ENCODE assay signal across 27 mouse cellular contexts in genomic region chr19:4049069-4049468, GRCm38 (mm10). TPM values are rescaled to one million over a fixed set of nuclear protein-coding genes. Genes with fewer than 3 reads are reported as not detected.
DNase-seq lines count a peak whose midpoint lies in the region; ATAC-seq and TF ChIP-seq lines count a peak whose summit lies in the region.
"Not testable (repeated sequence)": the region's sequence is repeated elsewhere in the genome, so short reads cannot be mapped to it uniquely, and the experiment has no call there.
"Had no signal": no experiment of that assay in that cellular context is flagged by ENCODE, and none has a peak within 500 bp of the region (broad histone marks: within the 10 kb centered on the region; RNA-seq: fewer than 3 reads in every experiment).

No protein-coding gene starts in this region.

- not testable (repeated sequence) for H3K9me3 ChIP-seq in ES-E14 (ENCODE audit: control insufficient read depth, insufficient read depth, low read depth, low read length); heart, postnatal 0 days (replicated peaks; ENCODE audit: control insufficient read depth, low read length); liver, postnatal 0 days (ENCODE audit: low read length)

- DNase-seq in A20 (ENCODE audit: low read depth, low spot score): peak; percentile 30
- DNase-seq in ES-E14 (ENCODE audit: low read depth, low spot score); heart, postnatal 0 days (ENCODE audit: low spot score); kidney, adult 2 months; left cerebral cortex, adult 2 months (ENCODE audit: extremely low spot score in 1 of 2, low spot score in 2 of 2); liver, postnatal 0 days: not testable (repeated sequence)
- DNase-seq in adrenal gland, postnatal 14 days: peak; percentile 1

- H3K9ac ChIP-seq in ES-E14 (ENCODE audit: insufficient read depth, low read depth, low read length, poor library complexity, severe bottlenecking); heart, postnatal 0 days (replicated peaks; ENCODE audit: low read depth, low read length); liver, postnatal 0 days (replicated peaks): not testable (repeated sequence)

- not testable (repeated sequence) for H3K27ac ChIP-seq in ES-E14 (ENCODE audit: insufficient read depth, low read depth, low read length, poor library complexity, severe bottlenecking); heart, postnatal 0 days (ENCODE audit: low read depth); kidney, adult 2 months (ENCODE audit: insufficient read depth, low read depth, low read length); left cerebral cortex, adult 2 months; liver, postnatal 0 days (ENCODE audit: low read depth); small intestine, adult 2 months (ENCODE audit: insufficient read depth, low read depth, low read length)

- not testable (repeated sequence) for H3K4me1 ChIP-seq in ES-E14 (ENCODE audit: control insufficient read depth in 2 of 2, insufficient read depth in 2 of 2, low read length in 2 of 2, poor library complexity in 1 of 2); heart, postnatal 0 days (ENCODE audit: control insufficient read depth, insufficient read depth); kidney, adult 2 months (ENCODE audit: control insufficient read depth, insufficient read depth, low read length); small intestine, adult 2 months (ENCODE audit: control insufficient read depth, insufficient read depth, insufficient read length, low read length)
- peaks cover 13% of the 10 kb centered on the region; the same call in 1 of the 2 replicates for H3K4me1 ChIP-seq in liver, postnatal 0 days (ENCODE audit: insufficient read depth)

- intact Hi-C loops in left cerebral cortex, adult 2 months (cut with DNase I): not testable (repeated sequence)

- in situ Hi-C loops in ES-E14 (cut with MboI; ENCODE audit: low sequenced_read_pairs in 2 of 2, unreplicated experiment in 2 of 2): not testable (repeated sequence)

- 0 out of 2 replicates have a peak, but pooled peaks have one; percentile 4 for TF ChIP-seq CTCF in heart, postnatal 0 days (IDR thresholded peaks at IDR 0.05; ENCODE audit: low read depth)
- TF ChIP-seq CTCF in kidney, adult 2 months (conservative IDR thresholded peaks at IDR 0.05; ENCODE audit: insufficient read depth, insufficient read length, low read depth, low read length): peak; percentile 34; the same call in 1 of the 2 replicates
- TF ChIP-seq CTCF in left cerebral cortex, adult 2 months (IDR thresholded peaks at IDR 0.05): peak; percentile 9
- peak; percentile 48 for TF ChIP-seq CTCF in liver, postnatal 0 days (IDR thresholded peaks at IDR 0.05; ENCODE audit: low read depth)
- TF ChIP-seq CTCF in small intestine, adult 2 months (IDR thresholded peaks at IDR 0.05; ENCODE audit: extremely low read depth, insufficient read length, insufficient replicate concordance, low read depth, low read length): peak; percentile 38; the same call in 1 of the 2 replicates

- not testable (repeated sequence) for TF ChIP-seq EP300 in heart, postnatal 0 days (IDR thresholded peaks at IDR 0.05; ENCODE audit: low read depth); liver, postnatal 0 days (IDR thresholded peaks at IDR 0.05; ENCODE audit: low read depth)

- TF ChIP-seq POLR2A in kidney, adult 2 months (IDR thresholded peaks at IDR 0.05; ENCODE audit: low read depth, low read length); small intestine, adult 2 months (IDR thresholded peaks at IDR 0.05; ENCODE audit: low read depth, low read length): not testable (repeated sequence)

- 83% methylated on average over 5 of the region's 5 CpGs for WGBS in heart, postnatal 0 days
- WGBS in kidney, adult 2 months: 77% methylated on average over 5 of the region's 5 CpGs
- 79% methylated on average over 5 of the region's 5 CpGs for WGBS in liver, postnatal 0 days (ENCODE audit: insufficient replicate concordance)
- WGBS in small intestine, adult 2 months: 86% methylated on average over 5 of the region's 5 CpGs

- H3K36me3 ChIP-seq in ES-E14 (ENCODE audit: control insufficient read depth, insufficient read depth, low read length, poor library complexity, severe bottlenecking); heart, postnatal 0 days (replicated peaks; ENCODE audit: control insufficient read depth, insufficient read depth, low read length); kidney, adult 2 months (ENCODE audit: control insufficient read depth, insufficient read depth, low read length); liver, postnatal 0 days (replicated peaks; ENCODE audit: insufficient read depth, low read length); small intestine, adult 2 months (ENCODE audit: control insufficient read depth, insufficient read depth, low read length): not testable (repeated sequence)

- ATAC-seq in heart, postnatal 0 days (ENCODE audit: insufficient read depth, low read depth); liver, postnatal 0 days: not testable (repeated sequence)

- not testable (repeated sequence) for H3K4me2 ChIP-seq in heart, postnatal 0 days (ENCODE audit: low read depth, low read length); liver, postnatal 0 days (ENCODE audit: low read depth, low read length)

- not testable (repeated sequence) for H3K4me3 ChIP-seq in ES-E14 (ENCODE audit: insufficient read depth in 1 of 2, low read depth in 1 of 2, low read length in 2 of 2, poor library complexity in 1 of 2, severe bottlenecking in 1 of 2); heart, postnatal 0 days (ENCODE audit: low read depth, low read length); kidney, adult 2 months (ENCODE audit: insufficient read depth, low read depth, low read length); left cerebral cortex, adult 2 months; liver, postnatal 0 days (ENCODE audit: low read depth, low read length); small intestine, adult 2 months (ENCODE audit: low read depth, low read length)

- not testable (repeated sequence) for H3K27me3 ChIP-seq in heart, postnatal 0 days (ENCODE audit: control insufficient read depth, insufficient read depth, low read length); kidney, adult 2 months (replicated peaks; ENCODE audit: control insufficient read depth, insufficient read depth, low read length); liver, postnatal 0 days (ENCODE audit: insufficient read depth, low read length); small intestine, adult 2 months (ENCODE audit: control insufficient read depth, insufficient read depth, low read length)

RNA-seq across cellular contexts. Expression of gene Gstp2, which starts 3.2 kb away (rescaled TPM):
- total RNA-seq in ES-E14 (2012; rRNA removed): 67.4 and 138 TPM in 2 replicates
- total RNA-seq in adrenal gland, postnatal 14 days (2021): 62.4 and 76.7 TPM in 2 replicates
- 4.5 and 9.7 TPM in 2 replicates for total RNA-seq in heart, postnatal 0 days (2014; rRNA removed; ENCODE audit: low replicate concordance)
- polyA plus RNA-seq in heart, postnatal 0 days (2015; fragmentation: Nextera tagmentation; extraction: Ambion mirVana): 17.0 and 22.7 TPM in 2 replicates
- 11.5 and 36.0 TPM in 2 replicates for polyA plus RNA-seq in kidney, adult 2 months (2012; rRNA removed)
- 10 to 100 TPM; 39.5 to 52.8 TPM for total RNA-seq in left cerebral cortex, adult 2 months (2021)
- polyA plus RNA-seq in liver, postnatal 0 days (2015; fragmentation: Nextera tagmentation; extraction: Ambion mirVana): 5.8 and 6.4 TPM in 2 replicates
- polyA plus RNA-seq in small intestine, adult 2 months (2012; rRNA removed): 231 and 289 TPM in 2 replicates
- total RNA-seq: G1E had no signal

RNA-seq across cellular contexts. Expression of gene Gstp3, which starts 10.3 kb away (rescaled TPM):
- total RNA-seq in ES-E14 (2012; rRNA removed): 3.4 and 3.9 TPM in 2 replicates
- total RNA-seq in adrenal gland, postnatal 14 days (2021): 4.5 and 58.0 TPM in 2 replicates
- total RNA-seq in heart, postnatal 0 days (2014; rRNA removed; ENCODE audit: low replicate concordance): not detected in 2 replicates
- polyA plus RNA-seq in heart, postnatal 0 days (2015; fragmentation: Nextera tagmentation; extraction: Ambion mirVana): not detected in 2 replicates
- 0.72 and 2.3 TPM in 2 replicates for polyA plus RNA-seq in kidney, adult 2 months (2012; rRNA removed)
- total RNA-seq in left cerebral cortex, adult 2 months (2021): not detected
- polyA plus RNA-seq in liver, postnatal 0 days (2015; fragmentation: Nextera tagmentation; extraction: Ambion mirVana): 64.5 and 67.3 TPM in 2 replicates
- 11.8 and 15.0 TPM in 2 replicates for polyA plus RNA-seq in small intestine, adult 2 months (2012; rRNA removed)
- total RNA-seq: gastrocnemius, adult 2 months; gastrocnemius, postnatal 14 days; heart, postnatal 14 days; heart, postnatal 4 days had no signal
- polyA plus RNA-seq: embryonic facial prominence, embryonic 11.5 days; forebrain, embryonic 10.5 days; forebrain, embryonic 13.5 days; forebrain, embryonic 16.5 days; frontal cortex, adult 2 months; hindbrain, embryonic 11.5 days; hindbrain, embryonic 14.5 days had no signal

RNA-seq across cellular contexts. Expression of gene Gstp1, which starts 11.3 kb away (rescaled TPM):
- 121 and 146 TPM in 2 replicates for total RNA-seq in ES-E14 (2012; rRNA removed)
- total RNA-seq in adrenal gland, postnatal 14 days (2021): 289 and 329 TPM in 2 replicates
- total RNA-seq in heart, postnatal 0 days (2014; rRNA removed; ENCODE audit: low replicate concordance): 266 and 311 TPM in 2 replicates
- 440 and 449 TPM in 2 replicates for polyA plus RNA-seq in heart, postnatal 0 days (2015; fragmentation: Nextera tagmentation; extraction: Ambion mirVana)
- polyA plus RNA-seq in kidney, adult 2 months (2012; rRNA removed): 686 and 745 TPM in 2 replicates
- total RNA-seq in left cerebral cortex, adult 2 months (2021): 100 to 1,000 TPM; 299 to 324 TPM
- polyA plus RNA-seq in liver, postnatal 0 days (2015; fragmentation: Nextera tagmentation; extraction: Ambion mirVana): 428 and 442 TPM in 2 replicates
- polyA plus RNA-seq in small intestine, adult 2 months (2012; rRNA removed): 798 and 1,214 TPM in 2 replicates

RNA-seq across cellular contexts. Expression of gene Cabp2, which starts 32.3 kb away (rescaled TPM):
- total RNA-seq in ES-E14 (2012; rRNA removed): not detected in 2 replicates
- total RNA-seq in adrenal gland, postnatal 14 days (2021): not detected in 2 replicates
- total RNA-seq in heart, postnatal 0 days (2014; rRNA removed; ENCODE audit: low replicate concordance): not detected in 2 replicates
- not detected in 2 replicates for polyA plus RNA-seq in heart, postnatal 0 days (2015; fragmentation: Nextera tagmentation; extraction: Ambion mirVana)
- polyA plus RNA-seq in kidney, adult 2 months (2012; rRNA removed): 0.66 and 0.92 TPM in 2 replicates
- not detected for total RNA-seq in left cerebral cortex, adult 2 months (2021)
- 0.38 and 0.43 TPM in 2 replicates for polyA plus RNA-seq in liver, postnatal 0 days (2015; fragmentation: Nextera tagmentation; extraction: Ambion mirVana)
- polyA plus RNA-seq in small intestine, adult 2 months (2012; rRNA removed): 24.8 TPM in 1 of 2 replicates, not detected in the other
- total RNA-seq: adrenal gland, adult 8-10 months; adrenal gland, postnatal 36 days; G1E; gastrocnemius, adult 2 months; gastrocnemius, postnatal 14 days; gastrocnemius, postnatal 4 days; heart, postnatal 14 days; heart, postnatal 4 days had no signal
- polyA plus RNA-seq: activated CD4-positive, CD25-positive, alpha-beta regulatory T cell, adult 4 months; embryonic facial prominence, embryonic 11.5 days; embryonic facial prominence, embryonic 14.5 days; forebrain, embryonic 10.5 days; forebrain, embryonic 13.5 days; forebrain, embryonic 16.5 days; frontal cortex, adult 2 months; G1E; heart, embryonic 12.5 days; heart, embryonic 15.5 days; hindbrain, embryonic 11.5 days; hindbrain, embryonic 14.5 days had no signal

RNA-seq across cellular contexts. Expression of gene Ndufv1, which starts 36.5 kb away (rescaled TPM):
- 182 and 219 TPM in 2 replicates for total RNA-seq in ES-E14 (2012; rRNA removed)
- 604 and 685 TPM in 2 replicates for total RNA-seq in adrenal gland, postnatal 14 days (2021)
- 910 and 941 TPM in 2 replicates for total RNA-seq in heart, postnatal 0 days (2014; rRNA removed; ENCODE audit: low replicate concordance)
- polyA plus RNA-seq in heart, postnatal 0 days (2015; fragmentation: Nextera tagmentation; extraction: Ambion mirVana): 1,083 and 1,090 TPM in 2 replicates
- 471 and 532 TPM in 2 replicates for polyA plus RNA-seq in kidney, adult 2 months (2012; rRNA removed)
- 100 to 1,000 TPM; 242 to 257 TPM for total RNA-seq in left cerebral cortex, adult 2 months (2021)
- polyA plus RNA-seq in liver, postnatal 0 days (2015; fragmentation: Nextera tagmentation; extraction: Ambion mirVana): 171 and 172 TPM in 2 replicates
- polyA plus RNA-seq in small intestine, adult 2 months (2012; rRNA removed): 92.8 and 170 TPM in 2 replicates
